Mouse (Mus musculus) neural tube, embryonic 12.5 days (tissue): Measurements from ENCODE around the gene Brpf1. TPM values are rescaled to one million over a fixed set of nuclear protein-coding genes. Genes with fewer than 3 reads are reported as not detected.
A peak's percentile ranks its signal among the peaks of the same experiment; 100 is the strongest.

ENCODE experiments used
- ATAC-seq: fragments of 200-750 bp; cut with Nextera tagmentation; 2 replicates; pipeline ENCODE4 v1.8.0; 2017; ENCODE audit warnings: low read depth, mild to moderate bottlenecking, moderate TSS enrichment, moderate library complexity; ENCODE audit not compliant: low FRiP score
- H3K27ac ChIP-seq: fragments of 300-500 bp; sonication (generic); 2 replicates; pipeline ENCODE4 v1.5.1; 2016
- H3K27me3 ChIP-seq: fragments of 300-500 bp; sonication (generic); replicated peaks from 2 replicates; pipeline ENCODE4 v1.6.1; 2016; ENCODE audit warnings: mild to moderate bottlenecking
- H3K36me3 ChIP-seq: fragments of 300-500 bp; sonication (generic); 2 replicates; pipeline ENCODE4 v1.6.1; 2016; ENCODE audit warnings: mild to moderate bottlenecking
- H3K4me1 ChIP-seq: fragments of 300-500 bp; sonication (generic); 2 replicates; pipeline ENCODE4 v1.6.1; 2016
- H3K4me2 ChIP-seq: fragments of 300-500 bp; sonication (generic); replicated peaks from 2 replicates; pipeline ENCODE4 v1.6.1; 2016; ENCODE audit warnings: mild to moderate bottlenecking
- H3K4me3 ChIP-seq: fragments of 300-500 bp; sonication (generic); 2 replicates; pipeline ENCODE4 v1.5.1; 2016
- H3K9ac ChIP-seq: fragments of 300-500 bp; sonication (generic); 2 replicates; pipeline ENCODE4 v1.6.1; 2016; ENCODE audit warnings: mild to moderate bottlenecking
- H3K9me3 ChIP-seq: fragments of 300-500 bp; sonication (generic); 2 replicates; pipeline ENCODE4 v1.6.1; 2016; ENCODE audit warnings: mild to moderate bottlenecking
- WGBS: fragments of 180-500 bp; shearing (Covaris S2); methylation state at CpG from one replicate; pipeline ENCODE4 v1.1.7; 2016; 5-methylcytosine and 5-hydroxymethylcytosine counted together
- polyA plus RNA-seq: library from polyadenylated mRNA; unstranded; fragments of >200 nt; fragmentation: Nextera tagmentation; extraction: Ambion mirVana; gene quantifications from 2 replicates; pipeline ENCODE4 v1.2.1, GENCODE M21; 2016

The Brpf1 gene
- polyA plus RNA-seq, 1 experiment from 2014 or later: 29.9 TPM

DNA sequence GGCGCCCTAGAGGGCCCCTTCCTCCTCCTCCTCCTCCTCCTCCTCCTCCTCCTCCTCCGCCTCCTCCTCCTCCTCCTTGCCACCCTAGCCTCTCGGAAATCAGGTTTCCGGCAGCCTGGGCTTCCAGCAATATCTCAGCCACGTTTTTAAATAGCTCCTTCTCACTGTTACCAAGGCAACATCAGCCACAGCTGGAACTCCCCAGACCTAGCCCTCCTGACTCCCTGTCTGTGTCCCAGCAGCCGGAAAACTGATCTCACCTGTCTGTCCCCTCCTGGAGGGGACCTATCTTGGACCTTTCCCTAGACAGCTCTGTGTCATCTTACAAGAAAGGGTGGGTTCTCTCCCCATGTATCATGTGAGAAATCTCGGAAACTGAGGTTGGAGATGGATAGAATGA lies 35.4 kb downstream of the Brpf1 start:
- peaks cover 17% of the 10 kb centered on the region for H3K4me1 ChIP-seq
- 47% methylated on average over 6 of the region's 7 CpGs for WGBS
- H3K9ac ChIP-seq: no peak overlapping the region
- no peak for ATAC-seq
- peak overlapping the region; percentile 0; the same call in 1 of the 2 replicates for H3K4me3 ChIP-seq
- no peaks in the 10 kb centered on the region for H3K27me3 ChIP-seq
- peaks cover 28% of the 10 kb centered on the region for H3K36me3 ChIP-seq
- H3K27ac ChIP-seq: no peak overlapping the region
- H3K9me3 ChIP-seq: no peaks in the 10 kb centered on the region
- H3K4me2 ChIP-seq: peak overlapping the region; percentile 72

DNA sequence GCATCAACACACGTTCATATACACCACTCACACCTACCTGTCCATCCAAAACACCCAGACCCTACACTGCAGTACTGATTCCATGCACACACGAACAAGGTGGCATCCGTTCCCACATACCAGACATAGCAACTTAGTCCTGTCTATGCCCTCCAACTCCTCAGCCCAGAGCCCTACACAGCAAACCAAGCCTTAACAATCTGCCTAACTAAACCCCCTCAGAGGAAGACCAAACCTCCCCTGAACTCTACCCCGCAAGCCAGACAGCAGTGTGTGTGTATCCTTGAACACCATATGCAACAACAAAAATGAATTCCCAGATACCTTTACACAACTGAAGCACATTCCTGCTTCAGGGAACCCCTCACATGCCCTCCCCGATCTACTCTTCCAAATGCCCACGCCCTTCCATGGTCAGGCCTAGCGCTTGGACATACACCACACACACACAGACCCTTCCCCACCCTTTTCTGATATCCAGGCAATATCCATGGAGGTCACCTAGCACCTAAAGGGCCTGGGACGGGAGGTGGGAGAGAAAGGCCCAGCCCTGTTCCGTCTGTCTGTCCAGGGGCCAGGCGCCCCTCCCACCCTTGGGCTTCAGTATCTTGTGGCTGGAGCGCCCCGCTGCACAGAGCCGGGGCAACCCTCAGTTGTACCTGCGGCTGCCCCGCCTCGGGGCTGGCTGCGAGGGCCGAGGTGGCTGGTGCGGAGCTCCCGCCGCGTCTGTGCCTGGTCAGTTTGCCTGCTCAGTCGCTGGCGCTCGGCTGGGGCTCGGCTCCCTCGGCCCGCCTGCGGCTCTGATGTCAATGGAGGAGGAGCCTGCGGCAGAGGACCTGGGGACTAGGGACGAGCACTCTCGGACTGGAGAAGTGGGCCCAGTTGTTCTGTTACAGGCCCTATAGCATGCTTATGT lies 36.5 kb downstream of the Brpf1 start, which contains the start of gene Camk1:
Gene Camk1, minus strand, starts transcription at position 808 of the 916 bp plus-strand sequence.
- WGBS: 17% methylated on average over 32 of the region's 32 CpGs
- Histone ChIP-seq H3K27ac (no peak within 1 kb of the TSS), H3K9me3 (no peaks in the 10 kb centered on the region), H3K4me2 (peak within 1 kb of the TSS; percentile 72), H3K27me3 (no peaks in the 10 kb centered on the region), H3K4me3 (peak within 1 kb of the TSS; percentile 51), H3K4me1 (peaks cover 17% of the 10 kb centered on the region), H3K9ac (peak within 1 kb of the TSS; percentile 73), H3K36me3 (peaks cover 17% of the 10 kb centered on the region; the same call in 1 of the 2 replicates)
- peak; percentile 83 for ATAC-seq

DNA sequence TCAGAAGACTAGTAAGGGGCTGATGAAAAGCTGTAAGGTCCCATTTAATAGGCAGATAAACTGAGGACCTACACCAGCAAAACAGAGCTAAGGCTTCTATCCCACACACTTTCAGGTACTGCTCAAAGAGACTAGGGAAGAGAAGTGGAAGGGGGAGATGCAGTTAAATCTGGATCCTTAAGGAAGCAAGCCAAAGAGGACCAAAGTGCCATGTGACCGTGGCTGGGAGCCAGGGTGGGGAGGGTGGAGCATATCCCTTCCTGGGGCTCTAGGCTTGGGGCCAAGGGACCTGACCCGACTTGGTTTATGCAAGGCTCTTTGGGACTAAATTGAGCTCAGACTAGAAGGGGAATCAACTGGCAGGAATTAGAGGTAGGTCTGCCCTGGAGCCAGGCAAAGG lies 37.4 kb downstream of the Brpf1 start:
- H3K4me1 ChIP-seq: peaks cover 17% of the 10 kb centered on the region
- 65% methylated on average over 2 of the region's 2 CpGs for WGBS
- no peak overlapping the region for H3K9ac ChIP-seq
- no peaks in the 10 kb centered on the region for H3K27me3 ChIP-seq
- H3K4me2 ChIP-seq: peak overlapping the region; percentile 72; the same call in 1 of the 2 replicates
- H3K9me3 ChIP-seq: no peaks in the 10 kb centered on the region
- 0 out of 2 replicates have a peak, but pooled peaks have one; percentile 13 for ATAC-seq
- H3K4me3 ChIP-seq: no peak overlapping the region
- H3K27ac ChIP-seq: no peak overlapping the region
- peaks cover 8% of the 10 kb centered on the region; the same call in 1 of the 2 replicates for H3K36me3 ChIP-seq

DNA sequence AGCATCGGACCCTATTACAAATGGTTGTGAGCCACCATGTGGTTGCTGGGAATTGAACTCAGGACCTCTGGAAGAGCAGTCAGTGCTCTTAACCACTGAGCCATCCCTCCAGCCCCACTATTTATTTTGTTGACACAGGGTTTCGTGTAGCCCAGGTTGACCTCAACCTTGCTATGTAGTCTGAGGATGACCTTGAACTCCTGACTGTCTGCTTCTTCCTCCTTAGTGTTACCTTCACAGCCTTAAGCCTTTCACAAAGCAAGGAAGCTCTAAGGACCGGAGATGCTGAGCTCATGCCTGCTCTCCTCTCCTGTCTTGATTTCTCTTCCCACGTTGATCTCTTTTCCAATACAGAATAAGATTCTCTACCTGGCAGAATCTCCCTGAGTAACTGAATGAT lies 40.0 kb downstream of the Brpf1 start:
- peaks cover 17% of the 10 kb centered on the region for H3K4me1 ChIP-seq
- no peak overlapping the region for H3K4me2 ChIP-seq
- no peaks in the 10 kb centered on the region for H3K27me3 ChIP-seq
- no peaks in the 10 kb centered on the region for H3K9me3 ChIP-seq
- no peak overlapping the region for H3K4me3 ChIP-seq
- no peak overlapping the region for H3K27ac ChIP-seq
- ATAC-seq: no peak
- WGBS: 81% methylated on average over 4 of the region's 4 CpGs
- H3K9ac ChIP-seq: no peak overlapping the region
- H3K36me3 ChIP-seq: no peaks in the 10 kb centered on the region

DNA sequence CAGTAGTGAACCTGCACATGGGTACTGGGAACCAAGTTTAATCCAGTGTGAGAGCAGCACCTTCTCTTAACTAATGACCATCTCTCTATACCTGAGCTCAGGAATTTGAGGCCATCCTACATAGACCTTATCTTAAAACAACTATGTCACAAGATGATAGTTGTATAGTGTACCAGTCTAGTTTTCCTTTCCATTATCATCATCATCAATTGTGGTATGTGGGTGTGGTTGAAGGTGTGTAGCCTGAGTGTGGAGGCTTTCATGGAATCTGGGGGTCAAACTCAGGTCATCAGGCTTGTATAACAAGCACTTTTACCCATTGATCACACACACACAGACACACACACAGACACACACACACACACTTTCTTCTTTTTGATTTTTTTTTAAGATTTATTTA lies 43.6 kb downstream of the Brpf1 start:
- Histone ChIP-seq H3K27me3 (no peaks in the 10 kb centered on the region), H3K4me2 (no peak overlapping the region), H3K4me1 (no peaks in the 10 kb centered on the region), H3K9ac (no peak overlapping the region), H3K9me3 (no peaks in the 10 kb centered on the region), H3K36me3 (no peaks in the 10 kb centered on the region), H3K27ac (no peak overlapping the region), H3K4me3 (no peak overlapping the region)
- no peak for ATAC-seq

DNA sequence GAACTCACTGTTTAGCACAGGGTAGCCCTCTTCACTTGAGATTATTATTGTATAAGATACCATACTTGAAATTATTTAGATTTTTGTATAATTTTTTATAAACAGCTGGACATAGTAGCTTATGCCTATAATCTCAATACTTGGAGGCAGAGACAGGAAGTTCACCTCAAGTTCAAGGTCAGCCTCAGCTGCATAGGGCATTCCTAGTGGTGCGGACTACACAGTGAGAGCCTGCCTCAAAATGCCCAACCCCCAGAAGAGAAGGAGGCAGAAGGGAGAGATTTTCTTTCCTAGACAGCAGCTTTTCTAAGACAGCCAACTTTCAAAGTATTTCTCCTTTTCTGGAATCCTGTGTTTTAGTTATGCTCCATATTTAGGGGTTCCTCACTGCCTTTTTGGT lies 44.2 kb downstream of the Brpf1 start:
- Histone ChIP-seq H3K36me3 (no peaks in the 10 kb centered on the region), H3K9ac (no peak overlapping the region), H3K9me3 (no peaks in the 10 kb centered on the region), H3K4me1 (no peaks in the 10 kb centered on the region), H3K4me2 (no peak overlapping the region), H3K4me3 (no peak overlapping the region), H3K27me3 (no peaks in the 10 kb centered on the region), H3K27ac (no peak overlapping the region)
- WGBS: 86% methylated on average over 1 of the region's 1 CpGs
- ATAC-seq: no peak

DNA sequence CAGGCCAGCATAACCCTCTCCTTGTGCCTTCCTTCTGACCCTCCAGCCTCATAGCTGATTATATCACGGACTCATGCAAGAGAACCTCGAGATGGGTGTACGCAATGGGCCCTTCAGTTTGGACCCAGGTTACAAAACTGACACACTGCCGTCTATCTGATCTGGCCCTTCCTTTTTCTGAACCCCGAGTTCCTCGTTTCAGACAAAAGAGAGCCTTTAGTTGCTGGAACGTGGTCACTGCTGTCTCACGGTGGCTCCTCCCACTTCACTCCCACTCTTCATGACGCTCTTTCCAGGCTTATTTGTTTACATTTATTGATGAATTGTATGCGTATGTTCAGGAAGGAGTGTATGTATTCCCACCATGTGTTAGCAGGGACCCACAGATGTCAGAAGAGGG lies 44.7 kb downstream of the Brpf1 start:
- H3K9me3 ChIP-seq: no peaks in the 10 kb centered on the region
- H3K4me3 ChIP-seq: no peak overlapping the region
- no peak for ATAC-seq
- H3K9ac ChIP-seq: no peak overlapping the region
- 69% methylated on average over 10 of the region's 10 CpGs for WGBS
- no peaks in the 10 kb centered on the region for H3K36me3 ChIP-seq
- H3K27ac ChIP-seq: no peak overlapping the region
- H3K4me2 ChIP-seq: no peak overlapping the region
- H3K27me3 ChIP-seq: no peaks in the 10 kb centered on the region
- no peaks in the 10 kb centered on the region for H3K4me1 ChIP-seq

DNA sequence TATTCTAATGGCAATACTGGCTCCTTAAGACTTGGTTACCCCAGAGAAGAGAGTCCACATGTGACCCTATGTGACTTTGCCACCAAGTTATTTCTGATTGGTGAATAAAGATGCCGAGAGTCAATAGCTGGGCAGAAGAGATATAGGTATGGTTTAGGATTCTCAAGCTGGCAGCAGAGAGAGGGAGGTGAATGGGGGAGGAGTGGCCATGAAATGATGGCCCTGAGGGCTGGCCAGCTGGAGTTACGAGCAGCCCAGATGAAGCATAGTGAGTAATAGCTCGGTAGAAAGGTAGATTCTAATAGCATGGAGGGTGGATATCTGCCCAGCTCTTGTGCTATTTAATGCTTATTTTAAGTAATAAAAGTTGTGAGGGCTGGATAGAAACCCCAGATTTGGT lies 45.9 kb downstream of the Brpf1 start:
- no peak overlapping the region for H3K4me2 ChIP-seq
- H3K4me3 ChIP-seq: no peak overlapping the region
- 71% methylated on average over 3 of the region's 3 CpGs for WGBS
- no peaks in the 10 kb centered on the region for H3K9me3 ChIP-seq
- H3K9ac ChIP-seq: no peak overlapping the region
- H3K27me3 ChIP-seq: no peaks in the 10 kb centered on the region
- no peaks in the 10 kb centered on the region for H3K4me1 ChIP-seq
- no peak for ATAC-seq
- H3K27ac ChIP-seq: no peak overlapping the region
- no peaks in the 10 kb centered on the region for H3K36me3 ChIP-seq

DNA sequence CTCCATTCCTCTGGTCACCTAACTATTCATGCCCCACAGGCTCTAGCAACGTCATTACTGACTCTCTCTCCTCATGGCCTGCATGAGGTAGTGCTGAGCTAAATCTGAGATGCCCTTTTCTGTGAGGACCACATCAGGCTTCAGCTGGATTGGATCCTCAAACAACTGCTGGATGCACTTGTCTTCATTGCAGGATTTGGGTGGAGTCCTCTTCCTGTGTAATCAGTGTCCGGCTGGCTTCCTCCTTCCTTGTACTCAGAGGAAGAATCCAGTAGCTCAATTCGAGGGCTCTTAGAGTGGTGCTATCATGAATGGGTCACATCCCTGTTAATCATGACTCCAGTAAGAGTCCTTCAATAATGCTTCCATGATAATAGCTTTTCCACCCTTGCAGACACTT lies 46.8 kb downstream of the Brpf1 start:
- WGBS: 78% methylated on average over 3 of the region's 3 CpGs

DNA sequence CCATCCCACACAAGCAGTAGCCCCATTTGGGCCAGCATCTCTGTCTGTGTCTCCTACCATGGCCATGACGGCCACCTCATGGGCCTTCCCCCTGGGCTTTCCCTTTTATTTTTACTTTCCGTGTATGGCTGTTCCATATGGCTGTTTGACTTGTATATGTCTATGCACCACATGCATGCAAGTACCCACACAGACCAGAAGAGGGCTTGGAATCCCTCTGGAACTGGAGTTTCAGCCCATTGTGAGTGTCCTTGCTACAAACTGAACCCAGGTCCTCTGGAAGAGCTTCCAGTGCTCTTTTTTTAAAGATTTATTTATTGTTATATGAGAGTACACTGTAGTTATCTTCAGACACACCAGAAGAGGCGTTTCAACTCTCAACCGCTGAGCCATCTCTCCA lies 54.5 kb downstream of the Brpf1 start:
- no peak for ATAC-seq
- Histone ChIP-seq H3K4me1 (no peaks in the 10 kb centered on the region), H3K27ac (no peak overlapping the region), H3K4me3 (no peak overlapping the region), H3K4me2 (no peak overlapping the region), H3K9me3 (no peaks in the 10 kb centered on the region), H3K36me3 (peaks cover 5% of the 10 kb centered on the region; the same call in 1 of the 2 replicates), H3K27me3 (no peaks in the 10 kb centered on the region), H3K9ac (no peak overlapping the region)
- WGBS: 73% methylated on average over 4 of the region's 4 CpGs

More for the DNA sequence above, 46.8 kb downstream of the Brpf1 start:
- H3K9ac ChIP-seq: no peak overlapping the region
- no peak overlapping the region for H3K4me2 ChIP-seq
- no peak overlapping the region for H3K27ac ChIP-seq
- no peaks in the 10 kb centered on the region for H3K4me1 ChIP-seq
- no peaks in the 10 kb centered on the region for H3K9me3 ChIP-seq
- no peaks in the 10 kb centered on the region for H3K36me3 ChIP-seq
- no peak overlapping the region for H3K4me3 ChIP-seq
- no peaks in the 10 kb centered on the region for H3K27me3 ChIP-seq
- no peak for ATAC-seq

DNA sequence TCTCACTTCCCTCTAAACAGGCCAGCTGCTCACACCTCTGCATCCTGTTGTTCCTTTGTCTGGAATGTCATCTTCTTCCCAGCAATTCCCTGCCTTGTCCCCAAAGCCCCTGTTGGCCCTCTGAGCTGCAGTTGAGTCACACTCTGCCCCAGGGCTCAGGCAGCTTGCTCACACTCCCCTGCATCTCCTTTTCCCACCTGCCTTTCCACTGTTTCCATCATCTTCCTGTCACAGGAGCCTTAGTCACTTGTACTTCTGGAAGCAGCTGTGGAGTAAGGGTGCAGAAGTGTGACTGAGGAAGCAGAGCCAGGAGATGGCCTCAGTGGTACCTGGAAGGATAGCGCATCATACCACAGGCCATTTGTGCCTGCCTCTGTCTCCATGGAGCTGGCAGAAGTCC lies 55.3 kb downstream of the Brpf1 start:
- Histone ChIP-seq H3K27ac (no peak overlapping the region), H3K27me3 (no peaks in the 10 kb centered on the region), H3K36me3 (peaks cover 12% of the 10 kb centered on the region), H3K4me2 (no peak overlapping the region), H3K4me3 (no peak overlapping the region), H3K9ac (no peak overlapping the region), H3K9me3 (no peaks in the 10 kb centered on the region), H3K4me1 (no peaks in the 10 kb centered on the region)
- ATAC-seq: no peak
- WGBS: 93% methylated on average over 1 of the region's 1 CpGs

DNA sequence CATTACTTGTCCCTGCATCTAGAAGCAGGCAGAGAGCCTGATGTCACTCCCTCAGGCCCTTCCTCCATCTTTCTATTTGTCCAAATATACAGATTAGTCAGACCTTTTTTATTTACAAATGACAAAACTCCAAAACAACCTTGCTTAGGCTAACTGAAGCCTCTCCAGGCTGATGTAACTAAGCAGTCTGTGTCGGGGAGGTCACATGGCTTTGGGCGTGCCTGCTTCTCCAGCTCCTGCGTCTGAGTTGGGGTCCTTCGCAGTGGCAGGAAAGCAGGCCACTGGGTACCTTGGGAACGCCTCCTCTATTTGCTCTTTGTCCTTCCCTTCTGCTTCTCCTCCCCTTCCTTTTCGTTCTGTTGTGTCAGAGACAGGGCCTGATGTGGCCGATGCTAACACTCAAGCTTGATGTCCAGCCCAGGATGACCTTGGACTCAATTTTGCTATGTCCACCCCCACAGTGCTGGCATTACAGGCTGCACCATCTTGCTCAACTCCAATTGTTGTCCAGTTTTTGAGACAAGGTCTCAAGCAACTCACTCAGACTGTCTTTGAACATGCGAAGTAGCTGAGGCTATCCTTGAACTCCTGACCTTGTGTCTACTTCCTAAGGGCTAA lies 57.7 kb downstream of the Brpf1 start:
- Histone ChIP-seq H3K9me3 (no peaks in the 10 kb centered on the region), H3K9ac (no peak overlapping the region), H3K4me1 (no peaks in the 10 kb centered on the region), H3K27ac (no peak overlapping the region), H3K27me3 (no peaks in the 10 kb centered on the region), H3K36me3 (peaks cover 23% of the 10 kb centered on the region), H3K4me2 (no peak overlapping the region), H3K4me3 (no peak overlapping the region)
- 63% methylated on average over 8 of the region's 8 CpGs for WGBS
- no peak for ATAC-seq
